Mouse (Mus musculus) cerebellum, postnatal 4 days (tissue): Measurements from ENCODE around the gene Ube2v1.
"Not testable (repeated sequence)": the region's sequence is repeated elsewhere in the genome, so short reads cannot be mapped to it uniquely, and the experiment has no call there.

Source experiments
- DNase-seq, 2 experiments: peaks; one replicate each; pipeline ENCODE4 v3.0.0; 2022; ENCODE audit warnings: low spot score in 2 of 2, mixed read lengths in 1 of 2

The Ube2v1 gene

GRCm38 (mm10) chr2:167622965-167623364 is 8.9 kb downstream of the Ube2v1 start:
- no peak for DNase-seq

GRCm38 (mm10) chr2:167622352-167622751 is 9.5 kb downstream of the Ube2v1 start:
- no peak for DNase-seq

GRCm38 (mm10) chr2:167621255-167622087 is 10.4 kb downstream of the Ube2v1 start:
- DNase-seq, result no peak

- no peak for DNase-seq
Observed at GRCm38 (mm10) chr2:167617472-167617871, 14.4 kb downstream of the Ube2v1 start.

- DNase-seq, result no peak
Observed at GRCm38 (mm10) chr2:167617034-167617433, 14.9 kb downstream of the Ube2v1 start.

GRCm38 (mm10) chr2:167613335-167613734 is 18.6 kb downstream of the Ube2v1 start:
- not testable (repeated sequence) for DNase-seq

GRCm38 (mm10) chr2:167612122-167612521 is 19.8 kb downstream of the Ube2v1 start:
- no peak for DNase-seq

- DNase-seq, result no peak
Observed at GRCm38 (mm10) chr2:167611287-167611686, 20.6 kb downstream of the Ube2v1 start.

GRCm38 (mm10) chr2:167606745-167607123 is 25.2 kb downstream of the Ube2v1 start:
- DNase-seq, result no peak

GRCm38 (mm10) chr2:167605817-167606744 is 25.8 kb downstream of the Ube2v1 start:
- no peak for DNase-seq

- DNase-seq, result peak; percentile 82 to 89
Observed at GRCm38 (mm10) chr2:167605178-167605794, 26.6 kb downstream of the Ube2v1 start.

- DNase-seq, result no peak
Observed at GRCm38 (mm10) chr2:167602978-167603377, 28.9 kb downstream of the Ube2v1 start.

GRCm38 (mm10) chr2:167602364-167602763 is 29.5 kb downstream of the Ube2v1 start:
- DNase-seq, result no peak

- DNase-seq, result no peak
Observed at GRCm38 (mm10) chr2:167600481-167600995, 31.4 kb downstream of the Ube2v1 start.

- DNase-seq, result no peak
Observed at GRCm38 (mm10) chr2:167599917-167600316, 32.0 kb downstream of the Ube2v1 start.

GRCm38 (mm10) chr2:167599195-167599594 is 32.7 kb downstream of the Ube2v1 start:
- DNase-seq, result no peak

GRCm38 (mm10) chr2:167597492-167598186 is 34.3 kb downstream of the Ube2v1 start:
- no peak for DNase-seq

GRCm38 (mm10) chr2:167596726-167597491 is 35.0 kb downstream of the Ube2v1 start:
- DNase-seq, result no peak

- no peak for DNase-seq
Observed at GRCm38 (mm10) chr2:167596262-167596661, 35.6 kb downstream of the Ube2v1 start.

- DNase-seq, result peak in 1 of 2 experiments; percentile 38
Observed at GRCm38 (mm10) chr2:167595761-167596171, 36.1 kb downstream of the Ube2v1 start.
